Mouse (Mus musculus) c-Kit-positive CD71-positive TER-119-negative erythroid progenitor cells, embryonic 14.5 days (primary cell): ENCODE measurements around the gene Wnt5a.

ENCODE experiments used
- DNase-seq: peaks from one replicate; pipeline ENCODE4 v3.0.0-alpha.2; 2013; ENCODE audit warnings: low read depth

Gene Wnt5a

DNA sequence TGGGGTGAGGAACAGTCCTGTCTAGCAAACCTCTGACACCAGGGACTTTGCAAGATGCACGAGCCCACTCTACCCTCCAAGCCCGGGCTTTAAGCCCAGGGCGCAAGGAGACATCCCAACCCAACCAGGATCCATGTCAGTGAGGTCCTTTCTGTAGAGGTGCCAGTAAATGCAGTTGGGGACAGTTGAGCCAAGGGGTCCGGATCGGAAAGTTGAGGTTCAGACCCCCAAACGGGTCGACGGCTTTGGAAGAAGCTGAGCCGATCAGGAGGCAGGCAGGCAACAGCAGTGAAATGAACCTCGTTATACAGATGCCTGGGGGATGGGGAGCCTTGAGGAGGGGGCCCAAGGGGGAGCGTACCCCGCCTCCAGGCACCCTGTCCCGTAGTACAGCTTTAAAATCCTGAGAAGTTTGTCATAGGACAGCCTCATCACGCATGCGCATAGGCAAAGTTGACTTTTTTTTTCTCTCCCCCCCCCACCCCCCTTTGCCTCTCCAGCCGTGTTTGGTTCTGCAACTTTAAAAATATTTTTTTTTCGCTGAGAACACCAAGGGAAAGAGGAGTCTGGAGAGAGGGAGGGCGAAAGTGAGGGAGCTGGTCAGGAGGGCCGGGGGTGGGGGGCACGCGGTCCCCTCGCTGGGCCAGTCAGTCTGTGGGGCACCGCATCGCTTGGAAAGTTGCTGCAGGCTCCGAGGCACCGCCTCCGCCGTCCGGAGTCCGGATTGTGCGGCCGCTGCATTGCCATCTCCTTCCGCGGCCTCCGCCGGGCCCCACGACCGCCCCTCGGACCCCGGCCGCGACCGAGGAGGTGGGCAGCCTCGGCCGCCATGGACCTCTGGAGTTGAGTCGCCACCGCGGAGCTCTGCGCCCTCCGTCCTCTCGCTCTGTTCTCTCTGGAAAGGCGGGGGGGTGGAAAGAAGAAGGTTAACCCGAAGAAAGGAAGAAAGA, at the start of gene Wnt5a:
TSS of gene Wnt5a (plus strand) at position 650 of the 950 bp plus-strand sequence.
- no peak for DNase-seq

DNA sequence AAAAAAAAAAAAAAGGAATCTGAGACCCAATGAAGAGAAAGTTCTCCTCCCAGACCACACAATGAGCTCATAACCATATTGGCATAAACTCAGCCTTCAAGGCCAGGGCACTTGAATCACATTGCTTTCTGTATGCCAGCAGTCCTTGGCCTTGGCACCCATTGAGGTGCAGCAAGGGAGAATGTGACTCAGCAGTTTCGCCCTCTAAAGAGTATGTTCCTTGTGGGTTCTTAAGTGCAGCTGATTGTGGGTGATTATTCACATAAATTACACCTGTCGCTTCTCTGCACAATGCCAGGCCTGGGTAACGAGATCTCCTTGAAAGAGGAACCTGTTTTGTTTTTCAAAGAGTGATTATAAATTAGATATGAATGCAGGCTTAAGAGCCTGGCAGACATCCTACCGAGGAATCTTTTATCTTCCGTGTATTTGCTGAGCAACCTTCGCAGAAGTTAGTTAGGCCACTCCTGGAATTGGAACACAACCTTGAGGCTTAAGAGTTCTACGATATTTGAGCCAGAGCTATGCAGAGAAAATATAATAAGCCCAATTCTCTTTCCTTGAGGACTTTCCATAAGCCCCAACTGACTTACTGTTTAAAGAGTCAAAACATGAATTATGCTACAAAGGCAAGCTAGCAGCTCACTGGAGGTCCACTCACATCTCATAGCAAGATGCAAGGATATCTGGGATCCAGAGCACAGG, 48.0 kb upstream of the Wnt5a start:
- DNase-seq: no peak

DNA sequence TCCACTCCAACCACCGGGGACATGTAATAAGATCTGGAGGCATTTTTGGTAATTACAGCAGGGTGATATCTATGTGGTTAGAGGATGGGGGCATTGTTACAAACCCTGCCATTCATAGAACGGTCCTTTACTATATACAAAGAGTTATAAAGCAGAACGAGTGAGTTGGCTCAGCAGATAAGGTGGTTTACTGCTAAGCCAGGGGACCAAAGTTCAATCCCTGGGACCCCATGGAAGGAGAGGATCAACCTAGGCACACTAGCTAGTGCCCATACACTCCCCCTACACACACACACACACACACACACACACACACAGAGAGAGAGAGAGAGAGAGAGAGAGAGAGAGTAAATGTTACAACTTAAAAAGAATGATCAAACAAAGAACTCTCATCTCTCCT, 47.1 kb upstream of the Wnt5a start:
- no peak for DNase-seq

DNA sequence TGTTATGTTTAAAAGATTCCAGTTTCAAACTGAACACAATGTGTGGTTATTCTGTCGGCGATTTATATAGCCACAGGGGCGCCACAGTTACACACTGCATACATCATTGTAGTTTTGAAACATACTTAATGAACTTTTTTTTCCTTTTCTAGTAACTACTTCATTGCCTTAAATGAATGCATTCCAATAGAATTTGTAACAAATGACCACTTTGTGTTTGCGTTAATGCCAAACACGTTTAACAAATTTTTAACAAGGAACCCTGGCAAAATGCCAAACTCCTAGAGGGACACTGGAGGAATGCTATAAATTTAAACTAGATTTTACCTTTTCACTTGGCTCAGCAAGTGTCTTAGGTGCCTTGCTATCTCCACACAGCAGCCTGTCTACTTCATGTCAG, 36.6 kb upstream of the Wnt5a start:
- DNase-seq: no peak

DNA sequence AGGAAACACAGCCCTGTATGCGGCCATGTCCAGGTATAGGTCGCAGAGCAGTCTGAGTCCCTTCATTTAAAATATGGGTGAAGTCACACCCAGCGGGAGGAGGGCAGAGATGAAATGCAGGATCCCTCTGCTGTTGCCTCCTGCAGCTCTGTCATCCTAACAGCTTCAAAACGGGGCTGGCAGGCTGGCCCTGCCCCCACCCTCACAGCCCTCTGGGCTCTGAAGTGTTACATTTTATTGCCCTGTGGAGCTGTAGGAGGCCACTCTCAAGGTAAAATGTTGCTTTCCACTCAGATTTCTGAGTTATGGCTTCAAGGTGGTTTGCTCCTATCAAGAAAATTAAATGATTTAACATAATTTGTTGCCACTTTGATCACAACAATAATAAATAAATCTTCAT, 34.9 kb upstream of the Wnt5a start:
- DNase-seq: no peak

DNA sequence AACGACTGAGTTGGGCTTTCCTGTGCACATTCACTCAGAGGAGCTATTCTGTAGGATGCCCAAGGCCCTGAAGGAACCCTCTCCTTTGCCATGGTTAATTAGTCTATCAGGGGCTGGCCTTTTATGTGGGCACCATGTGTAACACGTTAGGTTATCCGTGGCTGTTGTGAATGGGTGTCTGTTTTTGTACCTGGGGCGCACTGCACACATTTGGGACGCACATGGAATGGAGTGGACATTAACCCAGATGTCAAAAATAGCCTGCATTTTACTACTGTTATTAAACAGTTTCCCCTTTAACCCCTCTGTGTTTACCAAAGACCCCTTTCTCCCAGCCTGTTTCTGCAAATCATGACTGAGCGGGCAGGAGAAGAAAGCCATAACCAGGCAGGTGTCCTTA, 34.3 kb upstream of the Wnt5a start:
- no peak for DNase-seq

DNA sequence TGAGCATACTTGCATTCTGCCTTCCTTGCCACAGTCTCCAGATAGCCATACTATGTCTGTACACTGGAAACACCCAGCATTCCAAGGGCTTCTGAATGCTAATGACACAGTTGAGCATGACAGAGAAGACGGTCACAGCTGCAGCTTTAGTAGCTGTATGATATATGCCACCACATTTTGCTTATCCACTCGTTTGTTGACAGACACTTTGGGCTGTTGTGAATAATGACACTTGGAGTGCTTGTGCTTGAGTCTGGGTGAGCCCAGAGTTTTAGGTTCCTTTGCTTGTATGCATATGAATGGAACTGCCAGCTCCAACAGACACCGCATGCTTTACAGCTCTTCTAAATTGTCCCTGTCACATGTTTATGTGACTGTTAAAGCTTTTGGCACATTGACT, 29.5 kb upstream of the Wnt5a start:
- no peak for DNase-seq

DNA sequence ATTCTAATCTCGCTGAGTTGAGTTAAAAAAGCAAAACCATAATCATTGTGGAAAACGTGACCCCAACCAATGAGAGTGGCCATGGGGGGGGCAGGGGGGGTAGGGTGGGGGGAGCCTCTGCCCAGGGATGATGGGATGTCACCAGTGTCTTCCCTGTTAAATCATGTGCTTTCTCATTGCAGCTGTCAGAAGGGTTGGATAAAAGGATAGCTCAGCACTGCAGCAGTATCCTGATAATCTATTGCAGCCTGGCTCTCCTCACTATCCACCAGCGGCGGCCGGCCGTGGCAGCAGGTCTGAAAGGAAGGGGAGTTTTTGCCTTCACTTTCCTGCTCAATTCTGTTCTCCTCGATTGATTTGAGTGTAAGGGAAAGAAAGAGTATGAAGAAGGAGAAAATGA, 29.1 kb upstream of the Wnt5a start:
- no peak for DNase-seq

DNA sequence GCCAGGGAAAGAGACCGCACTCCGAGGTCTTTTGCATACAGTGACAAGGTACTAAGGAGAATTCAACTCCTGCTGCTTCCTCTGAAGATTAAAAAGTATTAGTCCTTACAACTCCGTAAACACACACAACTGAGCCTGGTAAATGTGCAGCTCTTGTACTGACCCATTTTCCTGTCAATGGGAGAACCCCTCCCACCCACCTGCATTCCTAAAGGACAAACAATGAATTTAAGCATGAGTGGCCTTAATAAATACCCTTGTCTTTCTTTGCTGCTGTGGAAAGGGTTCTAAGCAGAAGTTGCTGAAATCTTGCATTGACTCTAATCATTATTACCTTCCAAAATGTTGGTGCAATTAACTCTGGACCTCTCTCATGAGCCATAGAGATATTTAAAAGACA, 27.8 kb upstream of the Wnt5a start:
- DNase-seq: no peak

DNA sequence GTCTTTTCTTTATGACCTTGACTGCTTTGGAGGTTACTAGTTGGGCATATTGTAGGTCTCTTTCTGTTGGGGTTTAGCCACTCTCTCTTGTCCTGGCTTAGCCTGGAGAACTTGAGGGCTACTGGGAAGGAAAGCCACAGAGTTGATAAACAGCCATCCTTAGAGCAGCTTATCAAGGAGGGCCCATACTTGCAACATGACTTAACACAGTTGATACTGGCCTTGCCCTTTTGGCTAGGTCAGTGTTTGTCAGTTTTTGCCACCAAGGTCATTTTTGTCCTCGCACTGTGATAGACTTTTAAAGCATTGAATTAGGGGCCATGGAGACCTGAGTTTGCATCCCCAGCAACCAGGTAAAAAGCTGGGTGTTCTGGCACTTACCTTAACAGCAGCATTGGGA, 23.7 kb upstream of the Wnt5a start:
- DNase-seq: no peak

DNA sequence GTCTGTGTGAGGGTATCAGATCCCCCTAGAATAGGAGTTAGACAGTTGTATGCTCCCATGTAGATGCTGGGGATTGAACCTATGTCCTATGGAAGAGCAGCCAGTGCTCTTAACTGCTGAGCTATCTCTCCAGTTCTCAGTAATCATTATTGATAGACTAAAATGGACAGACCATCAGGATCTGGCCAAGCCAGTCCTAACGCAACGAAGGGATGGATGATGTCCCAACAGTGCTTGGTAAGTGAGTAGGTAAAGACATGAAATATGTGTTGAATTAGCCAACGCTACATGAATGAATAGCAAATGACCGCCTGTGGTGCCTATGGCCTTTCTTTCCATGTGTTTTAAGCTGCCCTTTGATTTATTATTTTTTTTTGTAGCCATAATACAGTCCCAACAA, 10.7 kb upstream of the Wnt5a start:
- no peak for DNase-seq

DNA sequence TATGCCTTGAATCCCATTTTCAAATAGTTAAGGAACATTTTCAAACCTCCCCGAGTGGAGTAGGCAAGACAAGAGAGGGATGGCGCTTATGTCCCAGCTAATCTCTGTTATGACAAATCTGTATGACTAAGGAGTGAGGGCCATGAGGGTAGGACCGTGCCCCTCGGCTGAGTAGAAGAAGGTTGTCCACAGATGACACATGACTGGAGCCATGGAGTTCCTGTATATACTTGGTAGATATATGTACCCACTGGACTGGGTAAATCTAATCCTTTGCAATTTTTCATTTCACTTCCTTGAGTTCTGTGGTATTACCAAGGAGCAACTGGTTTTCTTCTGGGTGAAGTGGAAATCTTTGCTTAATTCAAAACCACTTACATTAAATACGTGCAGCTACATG, 10.3 kb upstream of the Wnt5a start:
- DNase-seq: no peak

DNA sequence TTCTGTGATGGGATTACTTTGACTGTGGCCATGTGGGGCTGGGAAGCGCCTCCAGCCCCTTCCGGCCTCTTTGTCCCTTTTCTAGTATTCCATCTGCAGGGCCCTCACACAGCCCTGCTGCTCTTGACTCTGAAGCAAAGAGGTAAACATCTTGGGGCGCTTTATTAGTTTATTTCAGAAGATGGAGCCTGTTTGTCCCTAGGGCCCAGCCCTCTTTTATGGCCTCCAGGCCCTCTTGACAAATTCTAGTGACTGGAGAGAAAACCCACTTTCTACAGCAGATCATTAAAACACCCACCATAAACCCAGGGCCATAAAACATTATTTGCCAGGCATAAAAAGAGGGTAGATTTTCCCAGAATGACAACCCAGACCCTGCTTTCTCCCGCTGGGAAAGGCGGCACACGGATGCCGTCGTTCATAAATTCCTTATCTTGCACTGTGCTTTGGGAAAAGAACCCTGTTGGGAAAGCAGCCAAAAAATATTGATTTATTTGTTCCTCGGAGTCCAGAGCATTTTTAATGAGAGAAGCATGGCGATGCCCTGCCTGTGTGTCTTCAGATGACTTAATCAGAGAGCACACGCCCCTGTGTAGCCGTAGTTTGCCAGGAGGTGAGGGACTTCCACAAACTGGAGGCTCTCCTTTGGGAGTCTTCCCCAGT, 3.2 kb upstream of the Wnt5a start:
- DNase-seq: no peak

DNA sequence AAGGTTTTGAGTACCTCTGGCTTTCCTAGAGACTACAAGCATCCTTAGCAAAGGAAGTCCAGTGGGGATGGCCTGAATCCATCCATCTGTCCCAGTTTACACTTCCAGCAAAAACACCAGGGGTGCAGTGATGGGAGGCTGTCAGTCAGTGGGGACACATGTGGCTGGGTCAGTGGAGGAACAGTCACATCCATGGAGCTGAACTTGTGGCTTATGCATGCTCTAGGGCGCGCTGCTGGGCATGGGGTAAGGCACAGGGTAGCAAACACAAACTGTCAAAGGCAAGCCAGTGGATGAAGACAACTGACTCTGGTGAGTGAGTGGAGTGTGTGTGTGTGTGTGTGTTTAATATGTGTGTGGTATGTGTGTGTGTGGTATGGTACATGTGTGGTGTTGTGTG, 1.3 kb upstream of the Wnt5a start:
- DNase-seq: no peak

DNA sequence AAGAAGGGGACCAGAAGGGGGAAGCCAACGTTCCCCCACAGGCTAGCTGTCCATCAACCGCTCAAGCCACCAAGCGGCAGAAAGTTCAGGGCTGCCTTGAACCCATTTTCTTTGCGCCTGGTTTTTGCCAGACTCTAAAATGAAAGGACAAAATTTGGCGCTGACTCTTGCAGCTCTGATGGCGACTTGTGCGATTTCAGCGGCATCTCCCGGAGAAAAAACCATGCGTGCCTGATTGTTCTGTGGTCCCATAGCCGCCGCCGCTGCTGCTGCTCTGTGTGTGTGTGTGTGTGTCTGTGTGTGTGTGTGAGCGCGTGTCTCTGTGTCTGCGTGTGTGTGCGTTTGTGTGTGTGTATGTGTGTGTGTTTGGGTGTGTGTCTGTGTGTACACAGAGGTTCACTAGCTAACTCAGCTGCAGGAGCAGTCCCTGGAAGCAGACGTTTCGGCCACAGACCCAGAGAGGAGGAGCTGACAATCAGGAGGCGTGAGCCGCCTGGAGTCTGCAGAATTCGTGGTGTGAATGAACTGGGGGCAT, 568 bp downstream of the Wnt5a start:
- DNase-seq: no peak

DNA sequence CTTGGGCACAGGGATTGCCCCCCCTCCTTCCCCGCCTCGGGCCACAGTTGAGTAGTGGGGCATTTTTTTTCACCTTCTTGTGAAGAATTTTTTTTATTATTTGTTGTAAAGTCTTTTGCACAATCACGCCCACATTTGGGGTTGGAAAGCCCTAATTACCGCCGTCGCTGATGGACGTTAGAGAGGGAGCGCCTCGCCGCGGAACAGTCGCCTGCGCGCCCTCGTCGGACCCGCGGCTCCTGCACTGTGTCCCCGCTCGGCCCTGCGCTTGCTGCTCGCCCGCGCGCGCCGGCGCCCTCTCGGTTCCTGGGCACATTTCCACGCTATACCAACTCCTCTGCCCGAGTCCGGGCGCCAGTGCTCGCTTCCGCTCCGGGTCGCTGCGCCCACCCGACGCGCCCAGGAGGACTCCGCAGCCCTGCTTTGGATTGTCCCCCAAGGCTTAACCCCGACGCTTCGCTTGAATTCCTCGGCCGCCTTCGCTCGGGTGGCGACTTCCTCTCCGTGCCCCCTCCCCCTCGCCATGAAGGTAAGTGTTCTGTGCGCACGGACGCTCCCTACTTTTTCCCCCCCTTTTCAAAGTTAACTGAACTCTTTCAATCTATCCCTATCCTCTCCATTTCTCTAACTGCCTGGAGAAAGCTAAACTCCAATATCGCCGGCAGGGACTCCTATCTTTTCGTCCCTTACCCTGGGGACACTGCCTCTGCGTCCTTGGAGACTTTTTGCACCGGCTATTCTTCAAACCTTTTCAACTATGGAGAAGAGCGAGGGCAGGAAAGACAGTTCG, 1.2 kb downstream of the Wnt5a start:
- DNase-seq: no peak

DNA sequence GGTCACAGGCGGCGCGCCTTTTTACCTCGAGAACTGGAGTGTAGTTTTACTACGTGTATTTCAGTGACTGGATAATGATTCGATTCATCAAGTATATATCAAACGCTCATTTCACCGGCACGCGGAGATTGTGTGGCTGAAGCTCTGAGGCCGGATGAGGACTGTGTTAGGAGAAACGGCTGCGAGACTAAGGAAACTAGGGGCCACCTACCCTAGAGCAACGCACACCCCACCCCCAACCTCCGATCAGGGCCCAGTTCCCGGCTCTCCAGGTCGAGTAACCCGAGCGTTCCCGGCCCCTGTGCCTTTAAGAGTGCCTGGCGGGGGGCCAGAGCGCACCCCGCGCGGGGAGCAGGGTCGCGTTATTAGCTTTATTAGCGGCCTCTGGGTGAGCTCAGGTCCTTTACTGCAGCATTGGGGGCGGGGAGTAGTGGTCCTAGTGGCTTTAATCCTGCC, 1.9 kb downstream of the Wnt5a start:
- no peak for DNase-seq

DNA sequence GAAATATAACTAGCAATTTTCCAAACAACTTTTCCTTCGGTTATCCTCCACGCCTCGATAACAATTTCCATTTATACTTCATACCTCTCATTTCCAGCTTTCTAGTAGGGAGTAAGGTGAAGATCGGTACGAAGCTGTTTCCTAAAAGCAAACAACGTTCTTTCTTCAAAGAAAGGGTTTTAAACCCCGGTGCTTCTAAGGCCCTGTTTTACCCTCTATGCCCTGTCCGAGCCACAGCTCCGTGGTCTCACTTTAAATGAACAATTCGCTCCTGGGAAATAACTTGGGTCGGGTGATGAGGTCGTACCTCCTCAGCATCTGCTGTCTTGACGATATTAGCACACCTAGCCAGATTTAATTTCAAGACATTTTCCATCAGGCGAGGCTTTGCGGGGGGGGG, 2.5 kb downstream of the Wnt5a start:
- DNase-seq: no peak

DNA sequence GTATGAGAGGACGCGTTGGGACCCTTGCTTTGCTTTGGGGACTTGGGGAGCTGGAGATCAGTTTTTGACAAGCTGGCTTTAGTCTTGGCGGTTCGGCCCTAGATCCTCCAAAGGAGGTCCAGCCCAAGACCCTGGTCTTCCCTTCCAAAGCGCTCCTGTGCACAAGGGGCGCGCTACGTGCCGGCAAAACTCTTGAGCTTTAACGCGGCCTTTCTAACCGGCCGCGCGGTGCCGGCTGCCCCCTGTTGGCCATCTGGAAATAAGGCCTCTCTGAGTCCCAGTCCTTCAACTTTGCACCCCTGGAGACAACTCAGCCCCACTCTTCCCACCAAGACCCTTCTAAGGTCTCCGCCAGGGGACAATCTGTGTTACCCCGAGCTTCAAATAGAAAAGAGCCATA, 2.9 kb downstream of the Wnt5a start:
- DNase-seq: no peak

DNA sequence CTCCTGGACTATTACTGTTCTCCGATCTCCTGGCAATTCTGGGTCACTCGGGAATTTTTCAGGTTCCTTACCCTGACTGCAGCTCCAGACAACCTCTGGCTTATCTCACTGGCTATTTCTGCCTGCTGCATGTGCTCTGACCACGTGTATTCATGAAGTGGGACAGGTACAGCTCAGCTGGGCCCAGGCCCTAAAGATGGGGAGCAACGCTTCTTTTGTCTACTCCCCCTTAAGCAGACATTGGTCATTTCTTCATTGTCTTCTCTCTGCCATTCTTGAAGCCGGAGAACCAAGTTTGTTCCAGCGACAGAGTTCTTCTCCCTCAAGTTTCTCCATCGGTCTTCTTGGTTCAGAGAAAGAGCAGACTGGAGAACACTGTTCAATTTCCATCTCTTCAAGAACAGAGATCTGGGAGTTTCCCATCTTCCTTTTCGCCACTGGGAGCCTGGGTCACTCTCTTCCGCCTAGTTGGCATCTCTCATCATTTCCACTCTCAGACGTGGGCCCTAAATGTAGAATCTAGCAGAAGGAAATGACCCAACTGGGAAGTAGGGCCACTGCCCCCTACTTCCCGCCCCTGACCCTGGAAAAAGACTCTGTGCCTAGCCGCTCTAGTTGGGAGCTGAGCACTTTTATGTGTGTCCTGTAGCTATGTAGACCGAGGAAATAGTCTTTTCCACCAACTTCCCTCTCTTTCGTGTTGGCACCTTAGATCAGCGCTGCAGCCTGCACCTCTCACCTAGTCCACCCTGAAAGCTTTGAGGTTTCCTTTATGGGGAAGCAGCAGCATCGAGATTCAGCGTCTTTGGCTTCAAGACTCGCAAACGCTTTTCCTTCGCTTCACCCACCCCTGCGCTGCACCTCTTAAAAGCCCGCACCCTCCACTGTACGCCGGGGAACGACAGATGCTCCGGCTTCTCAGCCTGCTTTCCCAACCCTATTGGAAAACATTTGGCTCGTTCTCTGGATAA, 4.0 kb downstream of the Wnt5a start:
- no peak for DNase-seq
